Mouse (Mus musculus) embryonic stem cell, embryonic (primary cell): ENCODE data around the gene Ssh3.

Source experiments
- CTCF ChIA-PET, 4 experiments: fragments of 300-600 bp in 2 of 4; fragments of 350-600 bp in 2 of 4; sonication (Branson Sonifier 250); formaldehyde crosslinking; loops; one replicate each; lab custom pipeline; 2022; ENCODE audit warnings: inconsistent platforms in 2 of 4; lab: Charles Lee
- POLR2A ChIA-PET, 4 experiments: fragments of 300-600 bp in 2 of 4; fragments of 350-600 bp in 2 of 4; sonication (Branson Sonifier 250); formaldehyde crosslinking; loops; one replicate each; lab custom pipeline; 2022; ENCODE audit warnings: antibody characterized with exemption in 4 of 4, inconsistent platforms in 1 of 4; lab: Charles Lee

The Ssh3 gene

DNA sequence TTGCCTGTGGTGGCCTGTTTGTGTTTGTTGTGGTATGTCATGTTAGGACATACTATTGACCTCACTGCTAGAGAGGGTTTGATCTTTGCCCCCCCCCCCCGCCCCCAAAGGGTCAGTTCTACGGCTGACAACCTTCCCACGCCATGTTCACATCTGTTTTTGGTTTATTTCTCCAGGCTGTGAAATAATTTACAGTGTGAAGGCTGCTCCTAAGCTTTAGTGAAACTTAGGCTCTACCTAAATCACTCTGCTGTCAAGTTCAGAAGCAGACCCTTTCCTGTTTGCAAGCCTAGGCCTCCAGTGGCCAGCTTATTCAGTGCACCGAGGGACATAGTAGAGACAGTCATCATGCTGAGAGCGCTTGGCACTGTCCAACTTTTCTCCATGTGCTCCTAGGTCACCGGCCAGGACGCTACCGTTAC, 28.7 kb downstream of the Ssh3 start:
- POLR2A ChIA-PET, result interaction anchor here in 1 of 4 experiments (1.1 to 1.5 kb wide), 2 partner anchors 8 to 39 kb away, joined by 3 to 4 read pairs; partner anchors contain the start of genes Pold4 and Rad9a
- CTCF ChIA-PET, result no interaction called here

DNA sequence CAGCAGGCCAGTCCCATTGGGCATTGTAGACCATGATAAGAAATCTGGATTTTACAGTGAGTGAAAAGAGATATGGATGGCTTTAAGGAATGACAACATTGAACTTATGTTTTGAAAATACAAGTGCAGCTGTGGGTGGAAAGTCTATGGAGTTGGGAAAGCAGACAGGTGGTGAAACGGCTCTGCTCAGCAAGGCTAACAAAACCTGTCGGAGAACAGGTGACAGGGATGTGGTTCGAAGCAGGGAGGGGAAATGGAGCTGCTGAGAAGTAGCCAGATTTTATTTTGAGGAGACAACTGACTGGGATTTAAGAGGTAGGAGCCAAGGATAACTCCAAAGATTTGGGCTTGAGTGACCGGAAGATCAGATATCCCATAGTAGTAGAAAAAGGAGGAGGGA, 34.4 kb downstream of the Ssh3 start:
- POLR2A ChIA-PET, result interaction anchor here in 1 of 4 experiments (1.1 to 1.7 kb wide), 4 partner anchors 15 to 137 kb away, joined by 3 to 6 read pairs (median 4); partner anchors contain the start of gene Cdk2ap2
- CTCF ChIA-PET, result interaction anchor here in 1 of 4 experiments (0.9 to 1.1 kb wide), 2 partner anchors 136 to 182 kb away, joined by 3 read pairs; no protein-coding TSS in a partner anchor

DNA sequence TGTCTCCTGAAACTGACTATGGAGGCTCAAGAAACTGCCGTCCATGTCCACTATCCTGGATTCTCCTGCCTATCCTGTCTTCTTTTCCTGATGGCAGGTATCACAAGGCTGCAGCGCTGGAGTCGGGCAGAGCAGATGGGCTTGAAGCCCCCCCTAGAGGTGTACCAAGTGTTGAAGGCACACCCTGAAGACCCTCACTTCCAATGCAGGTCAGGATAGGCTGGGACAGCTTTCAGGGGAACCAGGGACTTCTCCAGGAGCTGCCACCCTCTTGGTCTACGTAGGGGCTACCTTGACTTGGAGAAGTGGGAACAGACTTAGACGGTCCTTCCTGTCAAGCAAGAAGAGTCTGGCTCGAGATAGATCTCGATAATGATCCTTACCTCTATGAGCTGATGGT, 36.3 kb downstream of the Ssh3 start:
- ChIA-PET POLR2A (interaction anchor here (0.5 to 5.2 kb wide), 40 partner anchors 8 to 854 kb away, joined by 3 to 32 read pairs (median 4); partner anchors contain the start of genes Cdk2ap2 (in 2 of the 4), Gstp2 (in 2 of the 4), Rad9a (in 2 of the 4) and AC109138.7 (in 1 of the 4)), CTCF (interaction anchor here in 3 of 4 experiments (0.6 to 2.2 kb wide), 24 partner anchors 23 to 533 kb away, joined by 3 to 19 read pairs (median 4); partner anchors contain the start of genes Ppp1ca (in 2 of the 3), Ankrd13d (in 1 of the 3), Cdk2ap2 (in 1 of the 3) and Grk2 (in 1 of the 3))

DNA sequence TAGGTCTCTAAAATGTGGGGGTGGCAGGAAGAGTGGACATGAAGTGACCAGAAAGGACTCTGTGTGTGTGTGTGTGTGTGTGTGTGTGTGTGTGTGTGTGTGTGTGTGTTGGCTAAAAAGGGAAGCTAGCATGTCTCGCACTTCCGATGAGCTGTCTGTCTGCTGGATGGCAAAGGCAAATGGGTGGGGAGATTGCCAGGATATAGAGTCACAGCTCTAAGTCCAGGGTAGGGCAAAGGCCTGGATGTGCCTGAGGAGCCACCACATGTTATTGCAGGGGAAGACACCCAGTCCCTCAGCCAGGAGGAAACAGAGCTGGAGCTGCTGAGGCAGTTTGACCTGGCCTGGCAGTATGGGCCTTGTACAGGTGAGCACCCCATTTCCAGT, 36.8 kb downstream of the Ssh3 start:
- ChIA-PET CTCF (interaction anchor here (0.6 to 3.0 kb wide), 31 partner anchors 10 to 1063 kb away, joined by 3 to 19 read pairs (median 4); partner anchors contain the start of genes Ankrd13d (in 1 of the 4), Cdk2ap2 (in 1 of the 4), Gm49405 (in 1 of the 4) and Grk2 (in 1 of the 4)), POLR2A (interaction anchor here (0.5 to 5.2 kb wide), 53 partner anchors 8 to 524 kb away, joined by 3 to 32 read pairs (median 4); partner anchors contain the start of genes Cdk2ap2 (in 2 of the 4), Gstp2 (in 2 of the 4), Rad9a (in 2 of the 4) and Rps6kb2 (in 2 of the 4))

DNA sequence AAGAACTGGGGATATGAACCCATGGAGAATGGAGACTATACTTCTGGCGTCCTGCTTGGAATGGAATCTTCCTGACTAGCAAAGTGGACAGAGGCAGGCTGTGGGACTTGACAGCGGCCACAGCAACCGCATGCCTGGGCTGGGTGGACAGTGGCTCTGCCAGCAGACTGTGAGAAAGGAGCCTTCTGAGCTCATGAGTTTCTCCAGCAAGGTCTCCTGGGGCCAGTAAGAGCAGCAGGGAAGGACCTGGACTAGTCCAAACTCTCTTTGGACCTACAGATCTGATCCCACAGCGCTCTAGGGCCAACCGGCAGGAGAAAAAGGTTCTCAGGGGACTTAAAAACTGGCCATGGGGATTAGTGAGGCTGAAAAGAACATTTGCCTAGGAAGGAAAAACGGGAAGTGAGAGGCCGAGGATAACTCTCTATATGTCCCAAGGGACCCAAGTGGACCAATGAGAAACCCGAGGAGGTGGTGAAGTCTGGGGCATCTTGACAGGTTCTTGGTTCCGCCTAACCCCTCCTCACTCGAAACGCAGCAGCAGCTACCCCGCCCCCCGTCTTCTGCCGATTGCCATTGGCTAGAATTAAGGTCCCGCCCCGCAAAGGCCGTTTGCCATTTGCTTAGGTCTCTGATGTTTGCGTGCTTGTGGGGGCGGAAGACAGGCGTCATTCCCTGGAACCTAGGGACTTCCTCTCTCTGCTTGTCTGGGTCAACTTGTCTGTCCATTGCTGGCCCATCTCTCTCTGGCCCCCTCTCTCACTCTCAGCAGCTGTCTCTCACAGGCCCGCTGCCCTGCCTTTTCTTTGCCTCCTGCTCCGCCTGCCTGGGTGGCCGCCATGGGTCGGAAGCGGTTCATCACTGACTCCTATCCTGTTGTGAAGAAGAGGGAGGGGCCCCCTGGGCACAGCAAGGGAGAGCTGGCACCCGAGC, 37.5 kb downstream of the Ssh3 start, which contains the start of gene Pold4:
Gene Pold4 (plus strand): TSS at position 647 of the 933 bp plus-strand sequence.
- CTCF ChIA-PET, result interaction anchor here (0.5 to 4.8 kb wide), 37 partner anchors 11 to 1064 kb away, joined by 3 to 84 read pairs (median 4); partner anchors contain the start of genes Ppp1ca (in 2 of the 4), AC109138.7 (in 1 of the 4), Ankrd13d (in 1 of the 4) and Cdk2ap2 (in 1 of the 4)
- POLR2A ChIA-PET, result interaction anchor here in 3 of 4 experiments (0.6 to 5.2 kb wide), 56 partner anchors 9 to 524 kb away, joined by 3 to 32 read pairs (median 4); partner anchors contain the start of genes Rad9a (in 3 of the 3), AC109138.7 (in 2 of the 3), Cdk2ap2 (in 2 of the 3) and Clcf1 (in 2 of the 3)

DNA sequence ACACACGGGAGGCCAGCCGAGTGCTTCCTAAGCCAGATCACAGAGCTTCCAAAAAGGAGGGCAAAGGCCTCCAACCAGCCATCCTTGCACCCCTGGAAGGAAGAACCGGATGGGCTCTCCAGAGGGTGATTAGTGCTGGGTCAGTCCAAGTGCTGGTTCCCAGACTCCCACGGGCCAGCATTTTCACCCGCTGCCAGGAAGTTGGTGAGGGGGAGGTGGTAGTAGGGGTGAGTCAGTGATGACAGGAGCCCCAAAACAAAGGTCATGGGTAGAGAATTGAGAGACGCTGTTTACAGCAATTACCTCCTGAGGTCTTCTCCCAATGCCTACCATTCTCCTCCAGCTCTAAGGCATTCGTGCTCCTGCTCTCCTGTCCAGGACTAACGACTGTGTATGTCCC, 38.6 kb downstream of the Ssh3 start:
- POLR2A ChIA-PET, result interaction anchor here in 3 of 4 experiments (0.5 to 5.2 kb wide), 33 partner anchors 8 to 194 kb away, joined by 3 to 32 read pairs (median 4); partner anchors contain the start of genes Rad9a (in 3 of the 3), AC109138.7 (in 2 of the 3), Clcf1 (in 2 of the 3) and Ppp1ca (in 2 of the 3)
- CTCF ChIA-PET, result interaction anchor here in 3 of 4 experiments (0.5 to 4.8 kb wide), 20 partner anchors 12 to 507 kb away, joined by 3 to 84 read pairs (median 5); partner anchors contain the start of genes AC109138.7 (in 2 of the 3), Clcf1 (in 2 of the 3), Aip (in 1 of the 3) and Cdk2ap2 (in 1 of the 3)

DNA sequence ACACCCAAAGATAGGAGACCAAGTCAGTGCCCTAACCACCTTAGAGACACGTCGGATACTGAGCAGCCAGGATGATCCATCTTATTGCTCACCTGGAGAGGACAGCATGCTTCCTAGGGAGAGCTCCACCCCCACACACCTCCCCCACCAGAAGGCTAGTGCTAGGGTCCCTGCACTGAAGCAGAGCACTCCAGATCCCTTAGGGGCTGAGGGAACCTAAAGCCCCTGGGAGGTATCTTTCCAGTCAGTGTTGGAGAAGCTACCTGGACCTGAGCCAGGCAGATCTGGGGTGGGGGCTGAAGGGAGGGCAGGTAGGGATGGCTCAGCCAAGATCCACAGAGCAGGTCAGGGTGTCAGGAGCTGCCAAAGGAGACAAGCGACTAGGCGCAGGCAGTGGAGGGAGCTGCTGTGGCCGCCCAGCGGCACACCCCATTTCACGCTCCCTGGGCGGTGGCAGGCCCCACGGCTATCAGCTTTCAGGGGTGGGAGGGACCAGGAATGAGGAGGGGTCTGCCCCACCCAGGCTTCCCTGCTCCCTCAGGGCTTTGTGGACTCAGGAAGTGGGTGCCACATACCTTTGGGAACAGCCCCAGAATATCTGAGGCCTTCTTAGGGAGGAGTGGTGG, 39.4 kb downstream of the Ssh3 start:
- POLR2A ChIA-PET, result interaction anchor here (0.6 to 5.2 kb wide), 44 partner anchors 9 to 226 kb away, joined by 3 to 32 read pairs (median 4); partner anchors contain the start of genes Rad9a (in 3 of the 4), AC109138.7 (in 2 of the 4), Clcf1 (in 2 of the 4) and Gstp2 (in 2 of the 4)
- CTCF ChIA-PET, result interaction anchor here (0.8 to 4.8 kb wide), 44 partner anchors 8 to 506 kb away, joined by 3 to 84 read pairs (median 6); partner anchors contain the start of genes AC109138.7 (in 2 of the 4), Aip (in 2 of the 4), Clcf1 (in 2 of the 4) and Rad9a (in 2 of the 4)

DNA sequence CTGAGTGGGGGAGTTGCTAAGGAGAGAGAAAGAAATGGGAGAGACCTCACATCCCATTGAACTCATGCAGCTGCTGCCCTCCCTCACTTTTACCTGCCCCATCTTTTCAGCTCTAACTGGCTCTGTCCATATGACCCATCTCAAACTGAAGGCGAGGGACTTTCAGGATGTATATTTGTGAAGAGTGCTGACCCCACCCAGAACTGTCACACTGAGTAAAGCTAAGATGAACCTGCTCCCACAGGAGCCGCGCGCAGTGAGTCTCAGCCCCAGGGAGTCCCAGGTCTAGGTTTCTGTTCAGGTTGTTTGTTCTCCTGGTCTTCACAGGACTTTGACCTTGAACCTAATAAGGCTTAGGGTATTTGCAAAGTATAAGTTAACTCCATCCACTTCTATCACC, 40.1 kb downstream of the Ssh3 start:
- POLR2A ChIA-PET, result interaction anchor here (0.5 to 5.2 kb wide), 43 partner anchors 9 to 1262 kb away, joined by 3 to 32 read pairs (median 5); partner anchors contain the start of genes AC109138.7 (in 2 of the 4), Aip (in 2 of the 4), Clcf1 (in 2 of the 4) and Gstp2 (in 2 of the 4)
- CTCF ChIA-PET, result interaction anchor here (0.5 to 4.8 kb wide), 99 partner anchors 9 to 455 kb away, joined by 3 to 84 read pairs (median 4); partner anchors contain the start of genes AC109138.7 (in 3 of the 4), Clcf1 (in 3 of the 4), Ppp1ca (in 3 of the 4) and Cdk2ap2 (in 2 of the 4)

DNA sequence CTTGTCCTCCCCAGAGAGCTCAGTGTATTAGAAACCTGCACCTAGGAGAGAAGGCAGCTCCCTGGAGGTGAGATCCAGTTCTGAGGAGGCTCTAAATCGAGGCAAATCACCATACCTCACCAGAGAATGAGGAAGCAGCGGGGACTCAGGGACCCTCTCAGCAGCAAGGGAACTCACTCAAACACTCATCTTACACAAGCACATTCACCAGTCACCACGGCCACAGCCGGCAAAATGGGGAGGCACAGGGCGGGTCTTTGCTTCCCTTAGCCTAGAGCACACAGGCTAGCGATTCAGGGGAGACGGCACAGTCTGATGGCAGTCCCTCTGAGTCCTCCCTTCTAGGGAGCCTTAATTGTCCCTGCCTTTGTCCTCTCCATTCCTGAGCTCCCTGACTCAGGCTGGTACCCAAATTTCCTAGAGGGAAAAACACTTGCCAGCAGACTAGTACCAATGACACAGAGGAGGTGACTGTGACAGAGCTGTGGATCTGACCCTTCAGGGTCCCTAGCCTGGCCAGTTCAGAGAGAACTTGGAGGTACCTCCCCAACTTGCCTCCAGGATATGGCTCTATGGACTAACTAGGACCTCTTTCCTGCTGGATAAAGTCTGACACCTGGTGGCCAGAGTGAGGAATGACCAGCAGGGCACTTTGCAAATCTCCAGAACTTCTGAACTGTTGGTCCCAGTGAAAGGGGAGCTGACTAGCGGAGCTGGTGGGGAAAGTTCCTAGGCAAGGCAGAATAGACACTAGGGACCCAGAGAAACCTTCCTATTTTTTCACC, 40.9 kb downstream of the Ssh3 start:
- ChIA-PET CTCF (interaction anchor here (0.5 to 4.8 kb wide), 104 partner anchors 8 to 454 kb away, joined by 3 to 84 read pairs (median 4); partner anchors contain the start of genes AC109138.7 (in 3 of the 4), Clcf1 (in 3 of the 4), Ppp1ca (in 3 of the 4) and Cdk2ap2 (in 2 of the 4)), POLR2A (interaction anchor here (0.5 to 5.2 kb wide), 52 partner anchors 8 to 1263 kb away, joined by 3 to 32 read pairs (median 4); partner anchors contain the start of genes Rad9a (in 3 of the 4), AC109138.7 (in 2 of the 4), Aip (in 2 of the 4) and Clcf1 (in 2 of the 4))

DNA sequence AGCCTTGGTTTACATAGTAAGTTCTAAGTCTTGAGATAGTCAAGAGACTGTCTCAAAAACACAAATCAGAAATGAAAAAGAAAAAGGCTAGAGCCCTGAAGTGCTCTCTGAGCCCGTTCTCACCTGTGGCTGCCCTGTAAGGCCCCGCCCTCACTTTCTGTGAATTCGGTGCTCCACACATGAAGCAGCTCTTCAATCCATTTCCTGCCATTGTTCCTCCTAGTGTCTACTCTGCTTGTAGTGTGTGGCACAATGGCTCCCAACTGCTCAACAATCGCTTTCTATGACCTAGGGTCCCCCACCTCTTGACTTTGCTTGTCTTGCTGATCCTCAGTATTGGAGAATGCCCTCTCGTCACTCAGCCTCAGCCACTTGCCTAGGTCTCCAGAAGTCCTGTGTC, 41.5 kb downstream of the Ssh3 start:
- CTCF ChIA-PET, result interaction anchor here (0.5 to 4.8 kb wide), 40 partner anchors 9 to 281 kb away, joined by 3 to 84 read pairs (median 7); partner anchors contain the start of genes AC109138.7 (in 2 of the 4), Clcf1 (in 2 of the 4), Ppp1ca (in 2 of the 4) and Aip (in 1 of the 4)

DNA sequence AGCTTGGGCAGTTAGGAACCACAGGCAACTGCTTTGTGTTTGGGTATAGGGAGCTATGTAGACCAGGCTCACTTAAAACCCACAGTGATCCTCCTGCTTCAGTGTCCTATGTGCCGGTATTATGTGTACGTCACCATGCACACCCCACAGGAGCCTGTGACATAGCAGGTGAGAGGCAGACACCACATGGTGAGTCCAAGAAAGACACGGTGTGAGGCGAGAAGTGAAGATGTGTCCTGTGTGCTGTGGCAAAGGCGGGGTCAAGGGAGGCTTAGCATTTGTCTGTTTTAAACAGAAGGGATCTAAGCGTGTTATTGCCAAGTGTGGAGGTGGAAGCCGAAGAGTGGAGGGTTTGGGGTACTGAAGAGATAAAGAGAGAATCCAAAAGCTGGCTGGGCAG, 42.2 kb downstream of the Ssh3 start:
- CTCF ChIA-PET, result interaction anchor here in 3 of 4 experiments (0.6 to 4.8 kb wide), 13 partner anchors 9 to 181 kb away, joined by 3 to 84 read pairs (median 8); partner anchors contain the start of genes AC109138.7 (in 1 of the 3), Ankrd13d (in 1 of the 3), Clcf1 (in 1 of the 3) and Gstp2 (in 1 of the 3)
- POLR2A ChIA-PET, result interaction anchor here in 2 of 4 experiments (0.9 to 4.4 kb wide), 9 partner anchors 9 to 180 kb away, joined by 3 to 28 read pairs (median 4); partner anchors contain the start of genes Gstp2 (in 1 of the 2), Pitpnm1 (in 1 of the 2), Ppp1ca (in 1 of the 2) and Rad9a (in 1 of the 2)

More for the DNA sequence above, 41.5 kb downstream of the Ssh3 start:
- POLR2A ChIA-PET, result interaction anchor here (0.9 to 5.2 kb wide), 24 partner anchors 8 to 208 kb away, joined by 3 to 32 read pairs (median 5); partner anchors contain the start of genes Rad9a (in 3 of the 4), Cdk2ap2 (in 1 of the 4), Gstp2 (in 1 of the 4) and Pitpnm1 (in 1 of the 4)

DNA sequence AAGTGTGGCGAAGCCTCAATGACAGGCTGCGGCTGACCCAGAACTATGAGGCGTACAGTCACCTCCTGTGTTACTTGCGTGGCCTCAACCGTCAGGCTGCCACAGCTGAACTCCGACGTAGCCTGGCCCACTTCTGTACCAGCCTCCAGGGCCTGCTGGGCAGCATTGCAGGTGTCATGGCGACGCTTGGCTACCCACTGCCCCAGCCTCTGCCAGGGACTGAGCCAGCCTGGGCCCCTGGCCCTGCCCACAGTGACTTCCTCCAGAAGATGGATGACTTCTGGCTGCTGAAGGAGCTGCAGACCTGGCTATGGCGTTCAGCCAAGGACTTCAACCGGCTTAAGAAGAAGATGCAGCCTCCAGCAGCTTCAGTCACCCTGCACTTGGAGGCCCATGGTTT, 46.8 kb downstream of the Ssh3 start:
- ChIA-PET POLR2A (interaction anchor here in 2 of 4 experiments (1.0 to 2.4 kb wide), 4 partner anchors 9 to 21 kb away, joined by 3 to 6 read pairs (median 4); partner anchors contain the start of genes Pold4 (in 1 of the 2) and Rad9a (in 1 of the 2)), CTCF (interaction anchor here in 2 of 4 experiments (1.0 to 1.4 kb wide), 4 partner anchors 9 to 125 kb away, joined by 3 read pairs; partner anchors contain the start of gene Cdk2ap2 (in 1 of the 2))

DNA sequence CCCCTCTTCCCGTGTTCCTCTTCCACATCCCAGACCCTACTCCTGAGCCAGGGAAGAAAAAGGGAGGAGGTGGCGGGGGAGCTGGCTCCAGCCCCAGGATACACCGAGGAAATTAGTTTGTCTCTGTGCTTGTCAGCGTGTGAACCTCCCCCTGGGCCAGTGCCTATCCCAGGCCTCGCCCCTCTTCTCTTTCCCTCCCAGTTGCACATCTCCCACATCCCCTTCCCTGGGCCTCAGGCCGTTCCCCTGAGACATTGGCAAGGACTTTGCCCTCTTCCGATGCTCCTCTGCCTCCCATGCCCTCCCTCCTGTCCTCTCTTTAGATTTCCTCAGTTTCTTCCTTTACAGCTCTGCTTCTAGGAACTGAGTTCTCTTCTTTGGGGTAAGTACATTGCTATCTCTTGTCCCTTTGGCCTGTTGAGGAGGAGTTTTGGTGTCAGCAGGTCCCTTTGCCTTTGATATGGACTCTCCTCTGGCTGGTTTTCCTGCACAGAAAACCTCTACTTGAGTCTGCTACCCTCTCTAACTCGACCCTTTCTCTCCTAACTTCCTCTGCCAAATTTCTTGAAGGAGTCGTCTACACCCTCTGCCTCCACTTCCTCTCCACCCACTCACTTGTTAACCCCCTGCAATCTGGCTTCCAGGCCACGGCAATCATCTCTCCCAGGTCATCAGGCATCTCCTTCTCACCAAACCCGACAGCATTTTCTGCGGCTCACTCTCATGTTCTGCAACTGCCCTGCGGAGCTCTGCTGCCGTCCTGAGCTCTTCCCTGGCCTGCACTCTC, 47.8 kb downstream of the Ssh3 start:
- ChIA-PET CTCF (interaction anchor here in 3 of 4 experiments (0.9 to 5.5 kb wide), 3 partner anchors 8 to 14 kb away, joined by 3 to 33 read pairs (median 3); no protein-coding TSS in a partner anchor), POLR2A (interaction anchor here in 3 of 4 experiments (0.5 to 2.4 kb wide), 5 partner anchors 9 to 183 kb away, joined by 3 to 6 read pairs (median 4); partner anchors contain the start of genes Gstp1 (in 1 of the 3) and Pold4 (in 1 of the 3))
